ENCODE assay signal across 9 mouse cellular contexts in genomic region chr6:83237123-83237522, GRCm38 (mm10). TPM values are rescaled to one million over a fixed set of nuclear protein-coding genes. Genes with fewer than 3 reads are reported as not detected.
DNase-seq lines count a peak whose midpoint lies in the region; ATAC-seq lines count a peak whose summit lies in the region.
"Had no signal": no experiment of that assay in that cellular context is flagged by ENCODE, and none has a peak within 500 bp of the region (broad histone marks: within the 10 kb centered on the region; RNA-seq: fewer than 3 reads in every experiment).

No protein-coding gene starts in this region.

- H3K4me3 ChIP-seq in kidney, embryonic 14.5 days (ENCODE audit: low read length), result no peak overlapping the region
- no peak overlapping the region for H3K4me3 ChIP-seq in embryonic facial prominence, embryonic 14.5 days (ENCODE audit: low read depth, low read length)
- no peak overlapping the region for H3K4me3 ChIP-seq in kidney, embryonic 16.5 days (ENCODE audit: low read length)
- H3K4me3 ChIP-seq in neural tube, embryonic 12.5 days, result no peak overlapping the region

- H3K27ac ChIP-seq in kidney, embryonic 14.5 days (ENCODE audit: low read depth, low read length), result no peak overlapping the region
- no peak overlapping the region for H3K27ac ChIP-seq in embryonic facial prominence, embryonic 14.5 days (replicated peaks; ENCODE audit: low read depth, low read length)
- peak overlapping the region; percentile 67; the same call in 1 of the 2 replicates for H3K27ac ChIP-seq in kidney, embryonic 16.5 days (ENCODE audit: low read length)
- no peak overlapping the region for H3K27ac ChIP-seq in neural tube, embryonic 12.5 days

- peak; percentile 59 for ATAC-seq in kidney, embryonic 14.5 days (ENCODE audit: low FRiP score, low TSS enrichment)
- ATAC-seq in embryonic facial prominence, embryonic 14.5 days (ENCODE audit: low read depth), result peak; percentile 50; the same call in 1 of the 2 replicates
- ATAC-seq in kidney, embryonic 16.5 days (ENCODE audit: low FRiP score, low TSS enrichment), result peak; percentile 85
- no peak for ATAC-seq in neural tube, embryonic 12.5 days (ENCODE audit: low FRiP score, low read depth)
- ATAC-seq in frontal cortex, adult (ENCODE audit: low TSS enrichment), result no peak

- no peaks in the 10 kb centered on the region for H3K9me3 ChIP-seq in kidney, embryonic 14.5 days (ENCODE audit: control insufficient read depth, low read length)
- H3K9me3 ChIP-seq in embryonic facial prominence, embryonic 14.5 days (ENCODE audit: control insufficient read depth, low read length), result no peaks in the 10 kb centered on the region
- no peaks in the 10 kb centered on the region for H3K9me3 ChIP-seq in kidney, embryonic 16.5 days (ENCODE audit: low read length)
- no peaks in the 10 kb centered on the region for H3K9me3 ChIP-seq in neural tube, embryonic 12.5 days
- H3K9me3 ChIP-seq: G1E had no signal

- peaks cover 6% of the 10 kb centered on the region; the same call in 1 of the 2 replicates for H3K27me3 ChIP-seq in kidney, embryonic 14.5 days (ENCODE audit: control insufficient read depth, insufficient read depth, low read length)
- peaks cover 2% of the 10 kb centered on the region; the same call in 1 of the 2 replicates for H3K27me3 ChIP-seq in embryonic facial prominence, embryonic 14.5 days (replicated peaks; ENCODE audit: control insufficient read depth, insufficient read depth, low read length)
- H3K27me3 ChIP-seq in kidney, embryonic 16.5 days (ENCODE audit: insufficient read depth, low read length), result peaks cover 5% of the 10 kb centered on the region; the same call in 1 of the 2 replicates
- 0 out of 2 replicates have a peak, but pooled peaks cover 2% of the 10 kb centered on the region for H3K27me3 ChIP-seq in neural tube, embryonic 12.5 days (replicated peaks)

- WGBS in kidney, embryonic 14.5 days, result 0% methylated on average over 9 of the region's 9 CpGs
- 4% methylated on average over 6 of the region's 9 CpGs for WGBS in embryonic facial prominence, embryonic 14.5 days
- 2% methylated on average over 9 of the region's 9 CpGs for WGBS in kidney, embryonic 16.5 days
- WGBS in neural tube, embryonic 12.5 days, result 2% methylated on average over 8 of the region's 9 CpGs

- peaks cover 5% of the 10 kb centered on the region; the same call in 1 of the 2 replicates for H3K4me1 ChIP-seq in kidney, embryonic 14.5 days (ENCODE audit: control insufficient read depth, insufficient read depth, low read length)
- peaks cover 7% of the 10 kb centered on the region; the same call in 1 of the 2 replicates for H3K4me1 ChIP-seq in embryonic facial prominence, embryonic 14.5 days (ENCODE audit: control insufficient read depth, insufficient read depth, low read length)
- H3K4me1 ChIP-seq in kidney, embryonic 16.5 days (ENCODE audit: insufficient read depth, low read length), result peaks cover 24% of the 10 kb centered on the region
- peaks cover 18% of the 10 kb centered on the region for H3K4me1 ChIP-seq in neural tube, embryonic 12.5 days

- H3K36me3 ChIP-seq in kidney, embryonic 14.5 days (ENCODE audit: control insufficient read depth, insufficient read depth, low read length), result no peaks in the 10 kb centered on the region
- no peaks in the 10 kb centered on the region for H3K36me3 ChIP-seq in embryonic facial prominence, embryonic 14.5 days (ENCODE audit: control insufficient read depth, insufficient read depth, low read length)
- no peaks in the 10 kb centered on the region for H3K36me3 ChIP-seq in kidney, embryonic 16.5 days (ENCODE audit: insufficient read depth, low read length)
- H3K36me3 ChIP-seq in neural tube, embryonic 12.5 days, result no peaks in the 10 kb centered on the region
- H3K36me3 ChIP-seq: G1E had no signal

- DNase-seq in kidney, adult 9 months, result no peak
- DNase-seq in embryonic facial prominence, embryonic 14.5 days (ENCODE audit: low spot score), result peak; percentile 17
- no peak for DNase-seq in spleen, postnatal 14 days (ENCODE audit: low spot score in 2 of 2)
- DNase-seq in thymus, adult 18-20 months, result no peak

- H3K4me2 ChIP-seq in kidney, embryonic 14.5 days (replicated peaks; ENCODE audit: low read depth, low read length), result peak overlapping the region; percentile 34
- H3K4me2 ChIP-seq in embryonic facial prominence, embryonic 14.5 days (ENCODE audit: low read depth, low read length), result peak overlapping the region; percentile 31
- H3K4me2 ChIP-seq in kidney, embryonic 16.5 days (replicated peaks; ENCODE audit: low read depth, low read length), result peak overlapping the region; percentile 36
- peak overlapping the region; percentile 45 for H3K4me2 ChIP-seq in neural tube, embryonic 12.5 days (replicated peaks)

- peak overlapping the region; percentile 13; the same call in 1 of the 2 replicates for H3K9ac ChIP-seq in kidney, embryonic 14.5 days (ENCODE audit: low read depth, low read length)
- no peak overlapping the region for H3K9ac ChIP-seq in embryonic facial prominence, embryonic 14.5 days (ENCODE audit: low read depth, low read length)
- H3K9ac ChIP-seq in kidney, embryonic 16.5 days (replicated peaks; ENCODE audit: low read length), result peak overlapping the region; percentile 17
- no peak overlapping the region for H3K9ac ChIP-seq in neural tube, embryonic 12.5 days

RNA-seq across cellular contexts. Expression of gene Slc4a5, which starts 17.5 kb away (rescaled TPM):
- polyA plus RNA-seq in kidney, embryonic 14.5 days (2014; fragmentation: Nextera tagmentation; extraction: Ambion mirVana), result 0.13 and 0.45 TPM in 2 replicates
- 0.47 and 0.57 TPM in 2 replicates for polyA plus RNA-seq in embryonic facial prominence, embryonic 14.5 days (2014; fragmentation: Nextera tagmentation; extraction: Ambion mirVana)
- polyA plus RNA-seq in kidney, embryonic 16.5 days (2015; fragmentation: Nextera tagmentation; extraction: Ambion mirVana), result 0.72 and 0.91 TPM in 2 replicates
- polyA plus RNA-seq in neural tube, embryonic 12.5 days (2016; fragmentation: Nextera tagmentation; extraction: Ambion mirVana), result 0.18 and 0.34 TPM in 2 replicates
- polyA plus RNA-seq: G1E had no signal

Comparison
In these comparisons a context has a peak if more than half of its experiments do, and no peak if none do; other contexts are left out.
1. ATAC-seq: peak in kidney, embryonic 14.5 days (single experiment), embryonic facial prominence, embryonic 14.5 days (single experiment) and kidney, embryonic 16.5 days (single experiment); none in neural tube, embryonic 12.5 days (single experiment) and frontal cortex, adult (single experiment).
2. H3K9ac ChIP-seq: peak in kidney, embryonic 14.5 days (single experiment) and kidney, embryonic 16.5 days (single experiment); none in embryonic facial prominence, embryonic 14.5 days (single experiment) and neural tube, embryonic 12.5 days (single experiment).
3. Peak in every context shown above with its lines, with median percentiles within 50 percentile points of each other: H3K4me2 ChIP-seq.